Mouse (Mus musculus): ENCODE results near the gene Nos3. TPM values are rescaled to one million over a fixed set of nuclear protein-coding genes. Genes with fewer than 3 reads are reported as not detected.
A peak's percentile ranks its signal among the peaks of the same experiment; 100 is the strongest.

Gene Nos3
- polyA plus RNA-seq, 1 experiment = 21.0 TPM

- Histone ChIP-seq H3K4me1 (ENCODE audit: control insufficient read depth, insufficient read depth, low read length) (0 out of 2 replicates have a peak, but pooled peaks cover under 1% of the 10 kb centered on the region), H3K4me3 (replicated peaks; ENCODE audit: extremely low read depth, low read depth, low read length) (no peak overlapping the region)
- TF ChIP-seq POLR2A (IDR thresholded peaks at IDR 0.05; ENCODE audit: borderline replicate concordance, extremely low read depth, low read depth, low read length) (no peak), CTCF (IDR thresholded peaks at IDR 0.05; ENCODE audit: insufficient read depth, low read length) (no peak)
- no peak for DNase-seq
These were observed 21.2 kb upstream of the Nos3 start for GRCm38 (mm10) chr5:24343379-24343778.

DNA sequence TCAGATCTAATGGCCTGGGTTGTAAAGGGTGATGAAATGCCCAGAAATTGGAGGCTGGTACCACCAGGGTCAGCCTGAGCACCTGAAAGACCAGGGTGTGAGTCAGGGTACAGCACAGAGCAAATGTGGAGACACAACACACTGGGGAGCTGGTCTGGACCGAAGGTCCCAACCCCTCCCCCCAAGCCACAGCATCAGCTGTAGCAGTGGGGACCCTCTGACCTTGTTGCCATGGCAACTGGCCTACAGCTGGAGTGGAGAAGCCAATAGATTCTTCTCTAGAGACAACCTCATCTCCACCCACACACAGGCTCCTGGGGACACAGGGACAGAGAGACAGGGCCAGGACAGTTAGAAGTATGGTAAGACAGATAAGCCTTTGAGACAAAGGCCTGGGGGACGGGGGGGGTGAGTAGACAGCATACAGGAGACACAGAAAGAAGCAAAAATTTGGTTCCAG, 20.6 kb upstream of the Nos3 start:
- 48% methylated on average over 2 of the region's 2 CpGs for WGBS
- TF ChIP-seq POLR2A (IDR thresholded peaks at IDR 0.05; ENCODE audit: borderline replicate concordance, extremely low read depth, low read depth, low read length) (no peak), CTCF (IDR thresholded peaks at IDR 0.05; ENCODE audit: insufficient read depth, low read length) (no peak)
- Histone ChIP-seq H3K4me3 (replicated peaks; ENCODE audit: extremely low read depth, low read depth, low read length) (no peak overlapping the region), H3K4me1 (ENCODE audit: control insufficient read depth, insufficient read depth, low read length) (peaks cover 5% of the 10 kb centered on the region; the same call in 1 of the 2 replicates)
- DNase-seq = no peak

GRCm38 (mm10) chr5:24344477-24345051, 20.0 kb upstream of the Nos3 start:
- 27% methylated on average over 12 of the region's 12 CpGs for WGBS
- Histone ChIP-seq H3K4me1 (ENCODE audit: control insufficient read depth, insufficient read depth, low read length) (peaks cover 5% of the 10 kb centered on the region; the same call in 1 of the 2 replicates), H3K4me3 (replicated peaks; ENCODE audit: extremely low read depth, low read depth, low read length) (no peak overlapping the region)
- no peak for TF ChIP-seq CTCF (IDR thresholded peaks at IDR 0.05; ENCODE audit: insufficient read depth, low read length)
- no peak for TF ChIP-seq POLR2A (IDR thresholded peaks at IDR 0.05; ENCODE audit: borderline replicate concordance, extremely low read depth, low read depth, low read length)
- DNase-seq = no peak

DNA sequence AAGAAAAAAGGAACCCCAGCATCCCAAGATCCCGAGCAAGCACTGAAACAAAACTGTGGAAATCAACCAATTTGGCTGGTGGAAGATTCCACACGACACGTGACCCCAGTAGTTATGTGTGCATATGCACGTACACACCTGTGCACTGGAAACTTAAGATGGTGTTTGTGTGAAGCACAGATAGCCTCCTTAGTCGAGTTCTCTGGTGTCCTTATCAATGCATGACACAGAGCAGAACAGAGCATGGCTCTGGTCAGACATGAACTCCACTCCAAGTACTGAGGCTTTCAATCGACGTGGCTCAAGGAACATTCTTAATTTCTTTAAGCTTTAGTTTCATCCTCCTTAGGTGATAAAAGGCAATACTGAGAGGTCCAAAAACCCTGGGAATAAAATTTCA, 18.3 kb upstream of the Nos3 start:
- DNase-seq = no peak
- 81% methylated on average over 7 of the region's 7 CpGs for WGBS
- peaks cover 5% of the 10 kb centered on the region; the same call in 1 of the 2 replicates for H3K4me1 ChIP-seq (ENCODE audit: control insufficient read depth, insufficient read depth, low read length)
- H3K4me3 ChIP-seq (replicated peaks; ENCODE audit: extremely low read depth, low read depth, low read length) = no peak overlapping the region
- no peak for TF ChIP-seq POLR2A (IDR thresholded peaks at IDR 0.05; ENCODE audit: borderline replicate concordance, extremely low read depth, low read depth, low read length)
- TF ChIP-seq CTCF (IDR thresholded peaks at IDR 0.05; ENCODE audit: insufficient read depth, low read length) = no peak

- Histone ChIP-seq H3K4me3 (replicated peaks; ENCODE audit: extremely low read depth, low read depth, low read length) (no peak overlapping the region), H3K4me1 (ENCODE audit: control insufficient read depth, insufficient read depth, low read length) (peaks cover 8% of the 10 kb centered on the region)
- no peak for TF ChIP-seq CTCF (IDR thresholded peaks at IDR 0.05; ENCODE audit: insufficient read depth, low read length)
- TF ChIP-seq POLR2A (IDR thresholded peaks at IDR 0.05; ENCODE audit: borderline replicate concordance, extremely low read depth, low read depth, low read length) = no peak
- peak; percentile 33 for DNase-seq
- 55% methylated on average over 7 of the region's 7 CpGs for WGBS
These were observed 17.3 kb upstream of the Nos3 start for GRCm38 (mm10) chr5:24347186-24347875.

- peak; percentile 46; the same call in 1 of the 2 replicates for TF ChIP-seq POLR2A (IDR thresholded peaks at IDR 0.05; ENCODE audit: borderline replicate concordance, extremely low read depth, low read depth, low read length)
- TF ChIP-seq CTCF (IDR thresholded peaks at IDR 0.05; ENCODE audit: insufficient read depth, low read length) = no peak
- 2% methylated on average over 41 of the region's 41 CpGs for WGBS
- H3K4me3 ChIP-seq (replicated peaks; ENCODE audit: extremely low read depth, low read depth, low read length) = peak overlapping the region; percentile 68
- H3K4me1 ChIP-seq (ENCODE audit: control insufficient read depth, insufficient read depth, low read length) = peaks cover 8% of the 10 kb centered on the region
- DNase-seq = peak; percentile 73
These were observed 16.5 kb upstream of the Nos3 start for GRCm38 (mm10) chr5:24348128-24348527.

- H3K4me1 ChIP-seq (ENCODE audit: control insufficient read depth, insufficient read depth, low read length) = peaks cover 8% of the 10 kb centered on the region
- WGBS = under 1% methylated on average over 30 of the region's 30 CpGs
- DNase-seq = no peak
These were observed 16.1 kb upstream of the Nos3 start for GRCm38 (mm10) chr5:24348546-24348945.

GRCm38 (mm10) chr5:24350073-24350472, 14.5 kb upstream of the Nos3 start:
- TF ChIP-seq POLR2A (IDR thresholded peaks at IDR 0.05; ENCODE audit: borderline replicate concordance, extremely low read depth, low read depth, low read length) = no peak
- TF ChIP-seq CTCF (IDR thresholded peaks at IDR 0.05; ENCODE audit: insufficient read depth, low read length) = no peak

More at GRCm38 (mm10) chr5:24348546-24348945, 16.1 kb upstream of the Nos3 start:
- TF ChIP-seq POLR2A (IDR thresholded peaks at IDR 0.05; ENCODE audit: borderline replicate concordance, extremely low read depth, low read depth, low read length) = no peak
- TF ChIP-seq CTCF (IDR thresholded peaks at IDR 0.05; ENCODE audit: insufficient read depth, low read length) = no peak
- H3K4me3 ChIP-seq (replicated peaks; ENCODE audit: extremely low read depth, low read depth, low read length) = peak overlapping the region; percentile 68

GRCm38 (mm10) chr5:24350531-24351250, 13.9 kb upstream of the Nos3 start:
- Histone ChIP-seq H3K4me1 (ENCODE audit: control insufficient read depth, insufficient read depth, low read length) (peaks cover 8% of the 10 kb centered on the region), H3K4me3 (replicated peaks; ENCODE audit: extremely low read depth, low read depth, low read length) (peak overlapping the region; percentile 44)
- WGBS = 49% methylated on average over 15 of the region's 15 CpGs
- no peak for DNase-seq
- TF ChIP-seq POLR2A (IDR thresholded peaks at IDR 0.05; ENCODE audit: borderline replicate concordance, extremely low read depth, low read depth, low read length) = no peak
- no peak for TF ChIP-seq CTCF (IDR thresholded peaks at IDR 0.05; ENCODE audit: insufficient read depth, low read length)

More at GRCm38 (mm10) chr5:24350073-24350472, 14.5 kb upstream of the Nos3 start:
- 47% methylated on average over 3 of the region's 3 CpGs for WGBS
- no peak for DNase-seq
- no peak overlapping the region for H3K4me3 ChIP-seq (replicated peaks; ENCODE audit: extremely low read depth, low read depth, low read length)
- peaks cover 8% of the 10 kb centered on the region for H3K4me1 ChIP-seq (ENCODE audit: control insufficient read depth, insufficient read depth, low read length)

All from lung, adult 2 months (tissue).